Mouse (Mus musculus): ENCODE results near the gene Npcd.

DNA sequence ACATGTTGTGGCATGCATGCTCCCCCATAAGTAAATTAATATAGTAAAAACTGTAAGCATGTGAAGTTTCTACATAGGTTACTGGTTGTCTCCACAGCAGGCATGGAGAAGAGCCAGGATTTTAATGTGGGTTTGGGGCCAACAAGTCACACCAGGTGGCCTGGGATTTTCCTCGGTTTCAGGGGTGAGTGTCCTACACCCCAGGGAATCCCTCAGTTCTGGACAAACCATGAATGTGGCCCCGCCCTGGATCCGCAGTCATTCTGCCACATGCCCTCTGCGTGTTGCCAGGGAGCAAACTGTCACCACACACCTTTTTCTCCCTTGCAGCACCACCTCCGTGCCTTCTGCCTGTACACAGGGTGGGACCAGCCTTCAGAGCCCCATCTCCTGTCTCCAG is 25.4 kb downstream of the Npcd start:
- no peak for TF ChIP-seq POLR2AphosphoS5 (IDR thresholded peaks at IDR 0.05; ENCODE audit: insufficient replicate concordance, low read depth, low read length)
- no peak for TF ChIP-seq CTCF (IDR thresholded peaks at IDR 0.05; ENCODE audit: low read depth, low read length)
- TF ChIP-seq GATA2 (IDR thresholded peaks at IDR 0.05; ENCODE audit: borderline replicate concordance, low read depth, low read length), result no peak
- TF ChIP-seq GATA1 (IDR thresholded peaks at IDR 0.05; ENCODE audit: borderline replicate concordance, low read length), result no peak
- no peak for TF ChIP-seq TAL1 (conservative IDR thresholded peaks at IDR 0.05; ENCODE audit: low read depth, low read length)

Data from G1E (cell line).